In genomic region chr13:112833253-112833894, GRCm38 (mm10) we compare ENCODE assay signal across 11 mouse cellular contexts. TPM values are rescaled to one million over a fixed set of nuclear protein-coding genes. Genes with fewer than 3 reads are reported as not detected.
DNase-seq lines count a peak whose midpoint lies in the region; ATAC-seq and TF ChIP-seq lines count a peak whose summit lies in the region.
"Had no signal": no experiment of that assay in that cellular context is flagged by ENCODE, and none has a peak within 500 bp of the region (broad histone marks: within the 10 kb centered on the region; RNA-seq: fewer than 3 reads in every experiment).

No protein-coding gene starts in this region.

- H3K27me3 ChIP-seq in kidney, embryonic 15.5 days, result no peaks in the 10 kb centered on the region
- H3K27me3 ChIP-seq in liver, embryonic 13.5 days, result peaks cover 4% of the 10 kb centered on the region
- H3K27me3 ChIP-seq: midbrain, embryonic 12.5 days had no signal

- H3K9ac ChIP-seq in kidney, embryonic 15.5 days, result no peak overlapping the region
- peak overlapping the region; percentile 14; the same call in 1 of the 2 replicates for H3K9ac ChIP-seq in liver, embryonic 13.5 days
- H3K9ac ChIP-seq: midbrain, embryonic 12.5 days had no signal

- peak overlapping the region; percentile 48 for H3K4me2 ChIP-seq in kidney, embryonic 15.5 days
- H3K4me2 ChIP-seq in liver, embryonic 13.5 days, result peak overlapping the region; percentile 40
- H3K4me2 ChIP-seq: midbrain, embryonic 12.5 days had no signal

- TF ChIP-seq CTCF in bone marrow, adult 2 months (IDR thresholded peaks at IDR 0.05; ENCODE audit: control insufficient read depth, insufficient read depth, low read length), result no peak

- peaks cover 18% of the 10 kb centered on the region for H3K4me1 ChIP-seq in kidney, embryonic 15.5 days
- H3K4me1 ChIP-seq in bone marrow, adult 2 months (ENCODE audit: control insufficient read depth, insufficient read depth, low read length), result no peaks in the 10 kb centered on the region; the same call in 1 of the 2 replicates
- peaks cover 54% of the 10 kb centered on the region for H3K4me1 ChIP-seq in liver, embryonic 13.5 days (replicated peaks)

- 41% methylated on average over 20 of the region's 20 CpGs for WGBS in kidney, embryonic 15.5 days
- WGBS in bone marrow, adult 2 months, result 83% methylated on average over 20 of the region's 20 CpGs
- WGBS in liver, embryonic 13.5 days (ENCODE audit: insufficient replicate concordance), result 65% methylated on average over 20 of the region's 20 CpGs

- no peak overlapping the region for H3K27ac ChIP-seq in kidney, embryonic 15.5 days
- H3K27ac ChIP-seq in bone marrow, adult 2 months (ENCODE audit: control insufficient read depth, insufficient read depth, low read depth, low read length, poor library complexity), result 0 out of 2 replicates have a peak overlapping the region, but pooled peaks have one; percentile 8
- H3K27ac ChIP-seq in liver, embryonic 13.5 days, result peak overlapping the region; percentile 40
- H3K27ac ChIP-seq: midbrain, embryonic 12.5 days had no signal

- no peak for TF ChIP-seq POLR2A in bone marrow, adult 2 months (IDR thresholded peaks at IDR 0.05; ENCODE audit: borderline replicate concordance, control insufficient read depth, low read depth, low read length)

- H3K36me3 ChIP-seq in kidney, embryonic 15.5 days, result no peaks in the 10 kb centered on the region; the same call in 1 of the 2 replicates
- H3K36me3 ChIP-seq in liver, embryonic 13.5 days, result no peaks in the 10 kb centered on the region; the same call in 1 of the 2 replicates
- H3K36me3 ChIP-seq: midbrain, embryonic 12.5 days had no signal

- no peak overlapping the region for H3K4me3 ChIP-seq in kidney, embryonic 15.5 days (replicated peaks)
- H3K4me3 ChIP-seq in bone marrow, adult 2 months (replicated peaks; ENCODE audit: control insufficient read depth, low read depth, low read length), result no peak overlapping the region
- H3K4me3 ChIP-seq in liver, embryonic 13.5 days (replicated peaks), result no peak overlapping the region; the same call in 1 of the 2 replicates
- H3K4me3 ChIP-seq: midbrain, embryonic 12.5 days had no signal

- DNase-seq in kidney, postnatal 10 days, result no peak
- peak; percentile 58 for DNase-seq in c-Kit-positive CD71-positive TER-119-negative erythroid progenitor cells, embryonic 14.5 days (ENCODE audit: low read depth)
- no peak for DNase-seq in liver, embryonic 13.5 days
- DNase-seq in heart, adult 9 months (ENCODE audit: low spot score in 2 of 2), result no peak
- DNase-seq in gastrocnemius, adult 18-20 months (ENCODE audit: low spot score), result no peak
- no peak for DNase-seq in frontal cortex, adult 2 months (ENCODE audit: extremely low spot score in 1 of 2, low spot score in 1 of 2)
- DNase-seq: gastrocnemius, postnatal 10 days; lung, adult 2 months had no signal

- H3K9me3 ChIP-seq in kidney, embryonic 15.5 days (replicated peaks), result no peaks in the 10 kb centered on the region
- no peaks in the 10 kb centered on the region for H3K9me3 ChIP-seq in liver, embryonic 13.5 days (replicated peaks)
- H3K9me3 ChIP-seq: midbrain, embryonic 12.5 days had no signal

- ATAC-seq in kidney, embryonic 15.5 days (replicated peaks; ENCODE audit: low FRiP score), result peak; percentile 60
- peak; percentile 52 for ATAC-seq in liver, embryonic 13.5 days (ENCODE audit: low read depth)

RNA-seq across cellular contexts. Expression of gene Plpp1, which starts 32.8 kb away (rescaled TPM):
- 78.7 and 94.8 TPM in 2 replicates for polyA plus RNA-seq in kidney, embryonic 15.5 days (2015; fragmentation: Nextera tagmentation; extraction: Ambion mirVana)
- polyA plus RNA-seq in bone marrow, adult 2 months (2011; ENCODE audit: insufficient read depth, insufficient read length, low replicate concordance, missing spikeins), result 24.0 and 27.0 TPM in 2 replicates
- 31.8 and 32.2 TPM in 2 replicates for polyA plus RNA-seq in liver, embryonic 13.5 days (2015; fragmentation: Nextera tagmentation; extraction: Ambion mirVana)
- total RNA-seq in gastrocnemius, adult 18-20 months (2021), result 10 to 100 TPM; 34.2 to 53.9 TPM
- polyA plus RNA-seq in frontal cortex, adult 2 months (2012; rRNA removed), result 27.1 and 29.7 TPM in 2 replicates
